Mouse (Mus musculus) lung, postnatal 10 days (tissue): ENCODE measurements around the gene Eif2d.

ENCODE experiments used
- DNase-seq: peaks from one replicate; pipeline ENCODE4 v3.0.0; 2021

Eif2d gene

GRCm38 (mm10) chr1:131223345-131223744 lies 70.4 kb downstream of the Eif2d start:
- DNase-seq = no peak

GRCm38 (mm10) chr1:131224848-131225471 lies 72.0 kb downstream of the Eif2d start:
- no peak for DNase-seq

DNA sequence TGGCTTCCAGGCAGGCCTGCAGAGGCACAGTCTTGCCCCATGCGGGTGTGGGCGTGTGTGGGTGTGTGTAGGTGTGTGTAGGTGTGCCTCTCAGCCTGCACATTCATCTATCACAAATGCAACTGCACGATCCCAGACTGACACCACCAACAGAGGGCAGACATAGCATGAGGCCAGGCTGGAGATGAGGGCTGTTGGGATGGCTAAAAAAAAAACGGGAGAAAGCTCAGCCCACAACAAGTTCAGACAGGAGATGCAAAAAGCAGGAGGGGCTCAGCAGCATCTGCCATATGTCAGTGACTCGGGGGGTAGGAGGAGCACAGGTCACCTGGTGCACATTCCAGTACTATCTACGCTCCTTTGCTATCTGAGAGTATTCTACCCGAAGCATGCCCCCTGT lies 75.2 kb downstream of the Eif2d start:
- no peak for DNase-seq

DNA sequence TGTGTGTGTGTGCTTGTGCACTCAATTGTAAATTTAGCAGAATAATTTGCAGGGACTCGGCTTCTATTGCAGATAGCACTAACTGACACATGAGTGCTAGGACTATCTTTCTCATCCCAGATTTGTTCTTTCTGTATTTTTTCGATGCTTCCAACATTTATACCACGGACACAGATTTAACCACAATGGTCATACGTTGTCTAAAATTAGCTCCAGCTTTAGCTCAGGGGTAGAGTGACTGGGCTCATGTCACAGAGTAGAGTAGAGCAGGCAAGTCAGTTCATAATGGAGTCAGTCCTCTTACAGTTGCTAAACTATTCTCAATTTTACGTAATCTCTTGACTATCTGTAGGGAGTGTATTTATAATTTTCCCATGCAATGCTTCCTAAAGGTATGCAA lies 75.7 kb downstream of the Eif2d start:
- no peak for DNase-seq

GRCm38 (mm10) chr1:131233527-131233926 lies 80.5 kb downstream of the Eif2d start:
- DNase-seq = no peak

GRCm38 (mm10) chr1:131236077-131236476 lies 83.1 kb downstream of the Eif2d start:
- no peak for DNase-seq
